ENCODE assay signal across 14 mouse cellular contexts in genomic region chr3:39674927-39675326, GRCm38 (mm10).
"Had no signal": no experiment of that assay in that cellular context is flagged by ENCODE, and none has a peak within 500 bp of the region (broad histone marks: within the 10 kb centered on the region; RNA-seq: fewer than 3 reads in every experiment).

No protein-coding gene starts in this region.

- H3K27me3 ChIP-seq: intestine, embryonic 15.5 days; kidney, embryonic 15.5 days; liver, embryonic 15.5 days; neural tube, embryonic 15.5 days had no signal

- H3K9me3 ChIP-seq: intestine, embryonic 15.5 days; kidney, embryonic 15.5 days; limb, embryonic 10.5 days; liver, embryonic 15.5 days; midbrain, embryonic 10.5 days; neural tube, embryonic 15.5 days had no signal

- H3K4me2 ChIP-seq: intestine, embryonic 15.5 days; kidney, embryonic 15.5 days; liver, embryonic 11.5 days; liver, embryonic 15.5 days; neural tube, embryonic 15.5 days had no signal

- DNase-seq: kidney, adult 2 months; kidney, postnatal 14 days; midbrain, embryonic 14.5 days; right cerebral cortex, adult 18-20 months; spleen, adult 18-20 months; thymus, postnatal 4 days had no signal

- H3K36me3 ChIP-seq: intestine, embryonic 15.5 days; kidney, embryonic 15.5 days; limb, embryonic 10.5 days; liver, embryonic 15.5 days; midbrain, embryonic 10.5 days; neural tube, embryonic 15.5 days had no signal

- H3K27ac ChIP-seq: intestine, embryonic 15.5 days; kidney, embryonic 15.5 days; limb, embryonic 10.5 days; liver, embryonic 15.5 days; midbrain, embryonic 10.5 days; neural tube, embryonic 15.5 days had no signal

- H3K4me1 ChIP-seq: intestine, embryonic 15.5 days; kidney, embryonic 15.5 days; liver, embryonic 15.5 days; midbrain, embryonic 10.5 days; neural tube, embryonic 15.5 days had no signal

- H3K4me3 ChIP-seq: intestine, embryonic 15.5 days; kidney, embryonic 15.5 days; limb, embryonic 10.5 days; liver, embryonic 15.5 days; midbrain, embryonic 10.5 days; myocyte; neural tube, embryonic 15.5 days had no signal

- H3K9ac ChIP-seq: intestine, embryonic 15.5 days; kidney, embryonic 15.5 days; liver, embryonic 15.5 days; neural tube, embryonic 15.5 days had no signal

- ATAC-seq: intestine, embryonic 15.5 days had no signal
